Mouse (Mus musculus): ENCODE data around the gene Mecp2.

GRCm38 (mm10) chrX:74124975-74125374 is 10.2 kb downstream of the Mecp2 start:
- TF ChIP-seq GATA1 (IDR thresholded peaks at IDR 0.05; ENCODE audit: borderline replicate concordance, low read length), result no peak
- TF ChIP-seq FLI1 (IDR thresholded peaks at IDR 0.05; ENCODE audit: low read length), result no peak

Data from megakaryocyte, embryonic 14.5 days (primary cell).